Mouse (Mus musculus): ENCODE results near the gene Cxcl15. TPM values are rescaled to one million over a fixed set of nuclear protein-coding genes. Genes with fewer than 3 reads are reported as not detected.
"Not testable (repeated sequence)": the region's sequence is repeated elsewhere in the genome, so short reads cannot be mapped to it uniquely, and the experiment has no call there.

The Cxcl15 gene
- polyA plus RNA-seq, 1 experiment from 2014 or later: not detected

DNA sequence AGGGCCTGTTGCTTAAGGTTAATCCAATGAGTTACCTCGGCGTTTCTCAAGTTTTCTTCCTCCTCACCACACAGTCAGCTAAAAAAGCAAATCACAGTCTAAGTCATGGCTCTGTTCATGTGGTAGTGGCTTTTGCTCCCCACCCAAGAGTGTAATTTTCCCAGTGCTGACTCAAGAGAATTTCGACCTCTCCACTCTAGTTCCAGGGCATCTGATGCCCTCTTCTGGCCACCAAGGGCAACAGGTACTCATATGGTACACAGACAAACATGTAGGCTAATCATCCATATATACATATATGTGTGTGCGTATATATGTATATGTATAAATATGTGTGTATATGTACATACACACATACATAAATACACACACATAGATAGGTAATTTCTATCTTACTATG is 6.2 kb upstream of the Cxcl15 start:
- Histone ChIP-seq H3K9me3 (ENCODE audit: low read length) (no peaks in the 10 kb centered on the region), H3K4me1 (ENCODE audit: insufficient read depth) (peaks cover 7% of the 10 kb centered on the region; the same call in 1 of the 2 replicates), H3K27me3 (ENCODE audit: insufficient read depth, low read length) (no peaks in the 10 kb centered on the region), H3K9ac (replicated peaks) (no peak overlapping the region), H3K4me3 (ENCODE audit: low read depth, low read length) (no peak overlapping the region), H3K27ac (ENCODE audit: low read depth) (no peak overlapping the region), H3K36me3 (replicated peaks; ENCODE audit: insufficient read depth, low read length) (no peaks in the 10 kb centered on the region), H3K4me2 (ENCODE audit: low read depth, low read length) (no peak overlapping the region)
- DNase-seq (no peak), ATAC-seq (no peak)
- WGBS (ENCODE audit: insufficient replicate concordance): 63% methylated on average over 4 of the region's 4 CpGs
- TF ChIP-seq EP300 (IDR thresholded peaks at IDR 0.05; ENCODE audit: low read depth): no peak
- peak; percentile 51 for TF ChIP-seq CTCF (IDR thresholded peaks at IDR 0.05; ENCODE audit: low read depth)

DNA sequence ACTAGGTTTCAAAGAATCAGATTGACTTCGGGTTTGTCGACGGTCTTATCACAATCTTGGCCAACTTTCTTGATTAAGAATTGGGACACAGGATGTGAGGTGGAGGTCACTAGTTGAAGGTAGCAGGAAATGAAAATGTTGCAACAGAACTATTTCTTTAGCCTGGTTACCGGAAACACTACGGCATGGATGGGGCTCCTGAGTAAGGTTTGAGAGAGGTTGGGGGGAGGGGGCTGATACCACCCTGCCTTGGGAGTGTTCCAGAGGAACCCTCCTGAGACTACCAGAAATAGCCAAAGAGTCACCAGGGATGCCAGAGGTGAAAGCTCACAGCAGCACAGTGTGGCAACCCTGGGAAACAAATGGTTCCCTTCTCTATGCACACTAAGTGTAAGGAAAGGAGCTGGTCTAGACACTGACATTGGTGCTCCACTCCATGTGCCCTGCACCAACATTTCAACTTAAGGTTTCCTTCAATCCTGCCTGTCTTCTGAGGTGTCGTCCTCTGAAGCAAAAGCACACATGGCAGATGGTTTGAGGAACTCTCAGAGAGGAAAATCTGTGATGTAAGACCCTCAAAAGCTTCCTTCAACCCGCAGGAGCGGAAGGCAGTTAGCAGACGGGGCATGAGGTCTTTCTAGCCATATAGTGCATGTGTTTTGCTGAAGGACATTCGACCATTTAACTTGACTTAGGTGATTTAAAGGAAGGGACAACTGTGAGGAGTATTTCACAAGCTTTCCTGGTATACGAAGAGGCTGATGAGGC is 4.8 kb upstream of the Cxcl15 start:
- WGBS (ENCODE audit: insufficient replicate concordance): 29% methylated on average over 11 of the region's 11 CpGs
- Histone ChIP-seq H3K4me1 (ENCODE audit: insufficient read depth) (peaks cover 10% of the 10 kb centered on the region), H3K36me3 (replicated peaks; ENCODE audit: insufficient read depth, low read length) (no peaks in the 10 kb centered on the region), H3K4me3 (ENCODE audit: low read depth, low read length) (no peak overlapping the region), H3K27me3 (ENCODE audit: insufficient read depth, low read length) (no peaks in the 10 kb centered on the region), H3K27ac (ENCODE audit: low read depth) (peak overlapping the region; percentile 62), H3K4me2 (ENCODE audit: low read depth, low read length) (peak overlapping the region; percentile 49), H3K9ac (replicated peaks) (no peak overlapping the region), H3K9me3 (ENCODE audit: low read length) (no peaks in the 10 kb centered on the region)
- DNase-seq (no peak), ATAC-seq (peak; percentile 54)
- TF ChIP-seq EP300 (IDR thresholded peaks at IDR 0.05; ENCODE audit: low read depth) (peak; percentile 45; the same call in 1 of the 2 replicates), CTCF (IDR thresholded peaks at IDR 0.05; ENCODE audit: low read depth) (no peak)

DNA sequence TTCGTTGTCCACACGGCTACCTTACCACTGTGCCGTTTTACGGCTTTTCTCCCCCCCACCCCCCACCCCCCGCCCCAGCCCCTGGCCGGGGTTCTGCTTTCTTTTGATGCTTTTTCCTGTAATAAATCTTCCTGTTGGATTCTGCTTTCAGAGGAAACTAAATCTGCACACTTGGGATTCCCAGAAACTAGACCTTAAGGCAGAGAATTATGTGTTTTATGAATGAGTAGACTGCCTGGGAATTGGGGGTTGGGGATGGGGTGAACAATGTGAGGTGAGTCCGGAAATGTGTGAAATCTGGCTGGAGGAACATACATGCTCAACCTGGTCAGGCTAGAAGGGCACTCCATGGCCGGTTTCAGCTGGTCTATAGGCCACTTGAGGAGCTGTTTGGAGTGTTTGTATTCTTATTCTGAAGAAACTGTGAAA is 4.2 kb upstream of the Cxcl15 start:
- peak overlapping the region; percentile 49 for H3K4me2 ChIP-seq (ENCODE audit: low read depth, low read length)
- peak; percentile 20; the same call in 1 of the 2 replicates for ATAC-seq
- no peaks in the 10 kb centered on the region for H3K36me3 ChIP-seq (replicated peaks; ENCODE audit: insufficient read depth, low read length)
- H3K27me3 ChIP-seq (ENCODE audit: insufficient read depth, low read length): no peaks in the 10 kb centered on the region
- no peak for TF ChIP-seq EP300 (IDR thresholded peaks at IDR 0.05; ENCODE audit: low read depth)
- no peak overlapping the region for H3K9ac ChIP-seq (replicated peaks)
- peaks cover 10% of the 10 kb centered on the region for H3K4me1 ChIP-seq (ENCODE audit: insufficient read depth)
- H3K27ac ChIP-seq (ENCODE audit: low read depth): peak overlapping the region; percentile 62
- no peak overlapping the region for H3K4me3 ChIP-seq (ENCODE audit: low read depth, low read length)
- 29% methylated on average over 8 of the region's 8 CpGs for WGBS (ENCODE audit: insufficient replicate concordance)
- H3K9me3 ChIP-seq (ENCODE audit: low read length): no peaks in the 10 kb centered on the region
- no peak for DNase-seq

- not testable (repeated sequence) for H3K9ac ChIP-seq (replicated peaks); H3K9me3 ChIP-seq (ENCODE audit: low read length); H3K4me1 ChIP-seq (ENCODE audit: insufficient read depth); H3K36me3 ChIP-seq (replicated peaks; ENCODE audit: insufficient read depth, low read length); H3K27me3 ChIP-seq (ENCODE audit: insufficient read depth, low read length); H3K4me3 ChIP-seq (ENCODE audit: low read depth, low read length); ATAC-seq; H3K27ac ChIP-seq (ENCODE audit: low read depth); DNase-seq; H3K4me2 ChIP-seq (ENCODE audit: low read depth, low read length)
- WGBS (ENCODE audit: insufficient replicate concordance): 78% methylated on average over 2 of the region's 2 CpGs
Measured at GRCm38 (mm10) chr5:90795392-90795791, 1.1 kb downstream of the Cxcl15 start.

DNA sequence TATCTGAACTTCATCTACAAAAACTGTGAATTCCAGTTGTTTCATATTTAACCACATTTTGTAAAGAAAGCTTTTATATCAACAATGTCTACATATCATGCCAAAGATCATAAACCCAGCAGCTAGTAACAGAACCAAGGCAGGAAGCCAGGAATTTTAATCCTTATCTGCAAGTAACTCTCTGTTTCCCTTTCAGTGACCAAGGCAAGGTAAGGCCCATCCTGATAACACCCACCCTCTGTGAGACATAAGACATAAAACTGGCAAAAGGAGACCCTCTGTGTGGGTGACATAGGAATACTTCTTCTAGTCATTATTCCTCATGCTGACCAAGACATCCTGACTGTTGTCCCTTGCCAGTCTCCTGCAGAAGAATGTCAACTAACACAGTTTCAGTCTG is 10.2 kb downstream of the Cxcl15 start:
- TF ChIP-seq CTCF (IDR thresholded peaks at IDR 0.05; ENCODE audit: low read depth) (no peak), EP300 (IDR thresholded peaks at IDR 0.05; ENCODE audit: low read depth) (no peak)
- Histone ChIP-seq H3K4me3 (ENCODE audit: low read depth, low read length) (no peak overlapping the region), H3K36me3 (replicated peaks; ENCODE audit: insufficient read depth, low read length) (no peaks in the 10 kb centered on the region), H3K9me3 (ENCODE audit: low read length) (no peaks in the 10 kb centered on the region), H3K27ac (ENCODE audit: low read depth) (no peak overlapping the region), H3K9ac (replicated peaks) (no peak overlapping the region), H3K27me3 (ENCODE audit: insufficient read depth, low read length) (no peaks in the 10 kb centered on the region), H3K4me1 (ENCODE audit: insufficient read depth) (no peaks in the 10 kb centered on the region), H3K4me2 (ENCODE audit: low read depth, low read length) (no peak overlapping the region)
- ATAC-seq: no peak
- no peak for DNase-seq

DNA sequence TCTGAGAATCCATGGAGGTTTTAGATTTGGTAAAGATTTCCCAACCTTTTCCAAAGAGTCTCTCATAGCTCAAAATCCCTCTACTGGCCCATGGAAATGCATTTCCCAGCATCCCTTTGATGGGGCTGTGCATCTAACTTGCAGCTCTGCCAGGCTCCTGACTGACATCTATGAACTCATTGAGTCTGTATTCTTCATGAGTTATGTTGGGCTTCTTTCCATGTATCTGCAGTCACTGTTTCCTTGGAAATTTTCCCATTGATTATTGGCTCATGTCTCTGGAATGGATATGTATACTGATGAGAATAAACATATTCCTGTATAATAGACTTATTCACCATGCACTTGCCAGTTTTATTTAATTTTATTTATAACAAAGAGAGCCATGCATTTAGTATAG is 11.7 kb downstream of the Cxcl15 start:
- no peak overlapping the region for H3K27ac ChIP-seq (ENCODE audit: low read depth)
- no peaks in the 10 kb centered on the region for H3K4me1 ChIP-seq (ENCODE audit: insufficient read depth)
- H3K27me3 ChIP-seq (ENCODE audit: insufficient read depth, low read length): no peaks in the 10 kb centered on the region
- DNase-seq: no peak
- ATAC-seq: no peak
- H3K9ac ChIP-seq (replicated peaks): no peak overlapping the region
- no peaks in the 10 kb centered on the region for H3K36me3 ChIP-seq (replicated peaks; ENCODE audit: insufficient read depth, low read length)
- no peak overlapping the region for H3K4me2 ChIP-seq (ENCODE audit: low read depth, low read length)
- no peaks in the 10 kb centered on the region for H3K9me3 ChIP-seq (ENCODE audit: low read length)
- TF ChIP-seq EP300 (IDR thresholded peaks at IDR 0.05; ENCODE audit: low read depth) (no peak), CTCF (IDR thresholded peaks at IDR 0.05; ENCODE audit: low read depth) (no peak)
- no peak overlapping the region for H3K4me3 ChIP-seq (ENCODE audit: low read depth, low read length)
